Mouse (Mus musculus) CH12.LX (cell line): ENCODE data around the gene Trp53bp2. TPM values are rescaled to one million over a fixed set of nuclear protein-coding genes. Genes with fewer than 3 reads are reported as not detected.
A peak's percentile ranks its signal among the peaks of the same experiment; 100 is the strongest.

Source experiments
- DNase-seq: peaks from one replicate; pipeline ENCODE4 v3.0.0-alpha.2; 2013; ENCODE audit errors: extremely low read depth
- H3K27ac ChIP-seq: 2 replicates; pipeline ENCODE4 v1.5.1; 2012; ENCODE audit warnings: low read depth, mild to moderate bottlenecking, control low read depth, moderate library complexity; ENCODE audit not compliant: insufficient read depth
- H3K27me3 ChIP-seq: replicated peaks from 2 replicates; pipeline ENCODE3; 2012; ENCODE audit warnings: inconsistent platforms
- H3K36me3 ChIP-seq, 2 experiments: replicated peaks in 1 of 2; 2 replicates each; pipeline versions ENCODE3 to v1.6.1; 2012; ENCODE audit warnings: inconsistent platforms in 1 of 2, low read length in 1 of 2, mild to moderate bottlenecking in 1 of 2, mixed read lengths in 1 of 2, moderate library complexity in 1 of 2; ENCODE audit not compliant: control insufficient read depth in 1 of 2, insufficient read depth in 1 of 2
- H3K4me1 ChIP-seq, 2 experiments: 2 replicates each; pipeline ENCODE4 v1.6.1; 2012; ENCODE audit warnings: inconsistent platforms in 1 of 2, moderate library complexity in 1 of 2; ENCODE audit not compliant: insufficient read depth in 2 of 2, control insufficient read depth in 1 of 2
- H3K4me2 ChIP-seq: 2 replicates; pipeline ENCODE4 v1.6.1; 2012; ENCODE audit warnings: low read depth, mild to moderate bottlenecking, control low read depth; ENCODE audit not compliant: poor library complexity, insufficient read depth, severe bottlenecking
- H3K4me3 ChIP-seq, 3 experiments: fragments of 150-350 bp in 1 of 3; sonication (generic) in 1 of 3; replicated peaks in 1 of 3; 2 replicates each; pipeline versions ENCODE3 to v1.5.1; 2011 to 2012; ENCODE audit warnings: low read depth in 2 of 3, low read length in 2 of 3, mild to moderate bottlenecking in 2 of 3, moderate library complexity in 2 of 3, control low read depth in 1 of 3, improper control_type of control experiment in 1 of 3, inconsistent platforms in 1 of 3, mixed read lengths in 1 of 3; ENCODE audit not compliant: poor library complexity in 1 of 3
- H3K79me2 ChIP-seq: replicated peaks from 2 replicates; pipeline ENCODE4 v1.6.1; 2012; ENCODE audit warnings: mild to moderate bottlenecking, moderate library complexity; ENCODE audit not compliant: control insufficient read depth, poor library complexity, insufficient read depth, severe bottlenecking; ENCODE audit errors: extremely low read depth
- H3K9ac ChIP-seq: 2 replicates; pipeline ENCODE4 v1.6.1; 2012; ENCODE audit warnings: low read depth, mild to moderate bottlenecking, control low read depth, moderate library complexity; ENCODE audit not compliant: insufficient read depth
- H3K9me3 ChIP-seq: replicated peaks from 2 replicates; pipeline ENCODE3; 2012; ENCODE audit warnings: low read length, inconsistent platforms, mixed read lengths
- BHLHE40 ChIP-seq: IDR thresholded peaks from 2 replicates; pipeline ENCODE4 v1.6.1; 2011; ENCODE audit warnings: mild to moderate bottlenecking, low read depth, low read length, improper control_type of control experiment
- CHD2 ChIP-seq: IDR thresholded peaks from 2 replicates; pipeline ENCODE4 v1.6.1; 2011; ENCODE audit warnings: low read length, improper control_type of control experiment
- CTCF ChIP-seq, 2 experiments: IDR thresholded peaks in 1 of 2; conservative IDR thresholded peaks in 1 of 2; 2 replicates each; pipeline ENCODE4 v1.5.1; 2011 to 2012; ENCODE audit warnings: low read depth in 2 of 2, low read length in 2 of 2, improper control_type of control experiment in 1 of 2, inconsistent platforms in 1 of 2, mild to moderate bottlenecking in 1 of 2, moderate library complexity in 1 of 2
- E2F4 ChIP-seq: IDR thresholded peaks from 2 replicates; pipeline ENCODE4 v1.6.1; 2011; ENCODE audit warnings: low read depth, low read length, improper control_type of control experiment; ENCODE audit not compliant: insufficient replicate concordance
- ELF1 ChIP-seq: IDR thresholded peaks from 2 replicates; pipeline ENCODE4 v1.6.1; 2014; ENCODE audit warnings: low read depth, mild to moderate bottlenecking, inconsistent platforms, low read length, improper control_type of control experiment
- GABPA ChIP-seq: IDR thresholded peaks from 2 replicates; pipeline ENCODE4 v1.6.1; 2012; ENCODE audit warnings: low read depth, low read length, improper control_type of control experiment, inconsistent platforms; ENCODE audit not compliant: insufficient replicate concordance
- HCFC1 ChIP-seq: IDR thresholded peaks from 2 replicates; pipeline ENCODE4 v1.6.1; 2012; ENCODE audit warnings: low read depth, mild to moderate bottlenecking, inconsistent platforms, low read length, improper control_type of control experiment
- JUN ChIP-seq: IDR thresholded peaks from 2 replicates; pipeline ENCODE4 v1.6.1; 2011; ENCODE audit warnings: low read depth, mild to moderate bottlenecking, low read length, improper control_type of control experiment, moderate library complexity; ENCODE audit not compliant: insufficient read depth
- JUND ChIP-seq: conservative IDR thresholded peaks from 2 replicates; pipeline ENCODE4 v1.6.1; 2011; ENCODE audit warnings: low read depth, low read length, improper control_type of control experiment
- MAFK ChIP-seq: IDR thresholded peaks from 2 replicates; pipeline ENCODE4 v1.6.1; 2011; ENCODE audit warnings: low read length, improper control_type of control experiment; ENCODE audit not compliant: insufficient replicate concordance
- MAZ ChIP-seq: IDR thresholded peaks from 2 replicates; pipeline ENCODE4 v1.6.1; 2012; ENCODE audit warnings: low read depth, mild to moderate bottlenecking, inconsistent platforms, low read length, improper control_type of control experiment, moderate library complexity
- MEF2A ChIP-seq: IDR thresholded peaks from 2 replicates; pipeline ENCODE4 v1.6.1; 2014; ENCODE audit warnings: low read depth, mild to moderate bottlenecking, inconsistent platforms, low read length, improper control_type of control experiment, borderline replicate concordance
- MXI1 ChIP-seq: IDR thresholded peaks from 2 replicates; pipeline ENCODE4 v1.6.1; 2011; ENCODE audit warnings: mild to moderate bottlenecking, low read depth, low read length, improper control_type of control experiment
- MYC ChIP-seq: IDR thresholded peaks from 2 replicates; pipeline ENCODE4 v1.6.1; 2011; ENCODE audit warnings: low read depth, mild to moderate bottlenecking, improper control_type of control experiment, low read length
- NELFE ChIP-seq: IDR thresholded peaks from 2 replicates; pipeline ENCODE4 v1.6.1; 2011; ENCODE audit warnings: low read depth, low read length, improper control_type of control experiment
- NRF1 ChIP-seq: IDR thresholded peaks from 2 replicates; pipeline ENCODE4 v1.6.1; 2014; ENCODE audit warnings: low read depth, mild to moderate bottlenecking, inconsistent platforms, low read length, improper control_type of control experiment, moderate library complexity
- PAX5 ChIP-seq: IDR thresholded peaks from 2 replicates; pipeline ENCODE4 v1.6.1; 2012; ENCODE audit warnings: low read length, inconsistent platforms, mixed read lengths
- POLR2A ChIP-seq: IDR thresholded peaks from 2 replicates; pipeline ENCODE4 v1.6.1; 2011; ENCODE audit warnings: low read depth, mild to moderate bottlenecking, improper control_type of control experiment, low read length
- RAD21 ChIP-seq: IDR thresholded peaks from 2 replicates; pipeline ENCODE4 v1.6.1; 2011; ENCODE audit warnings: low read depth, mild to moderate bottlenecking, low read length, improper control_type of control experiment, moderate library complexity
- RCOR1 ChIP-seq: conservative IDR thresholded peaks from 2 replicates; pipeline ENCODE4 v1.6.1; 2012; ENCODE audit warnings: low read depth, mild to moderate bottlenecking, inconsistent platforms, low read length, improper control_type of control experiment
- SMC3 ChIP-seq: IDR thresholded peaks from 2 replicates; pipeline ENCODE4 v1.6.1; 2011; ENCODE audit warnings: low read depth, low read length, improper control_type of control experiment
- TBP ChIP-seq: conservative IDR thresholded peaks from 2 replicates; pipeline ENCODE4 v1.6.1; 2011; ENCODE audit warnings: low read depth, low read length, improper control_type of control experiment
- TCF12 ChIP-seq: IDR thresholded peaks from 2 replicates; pipeline ENCODE4 v1.6.1; 2014; ENCODE audit warnings: low read depth, mild to moderate bottlenecking, inconsistent platforms, low read length, improper control_type of control experiment
- USF1 ChIP-seq: IDR thresholded peaks from 2 replicates; pipeline ENCODE4 v1.6.1; 2014; ENCODE audit warnings: low read depth, mild to moderate bottlenecking, inconsistent platforms, low read length, improper control_type of control experiment
- ZC3H11A ChIP-seq: IDR thresholded peaks from 2 replicates; pipeline ENCODE4 v1.6.1; 2012; ENCODE audit warnings: low read depth, mild to moderate bottlenecking, inconsistent platforms, low read length, improper control_type of control experiment
- ZKSCAN1 ChIP-seq: IDR thresholded peaks from 2 replicates; pipeline ENCODE4 v1.6.1; 2012; ENCODE audit warnings: low read depth, inconsistent platforms, low read length, improper control_type of control experiment, borderline replicate concordance
- ZMIZ1 ChIP-seq: IDR thresholded peaks from 2 replicates; pipeline ENCODE4 v1.6.1; 2012; ENCODE audit warnings: low read depth, mild to moderate bottlenecking, inconsistent platforms, low read length, improper control_type of control experiment
- ZNF384 ChIP-seq: IDR thresholded peaks from 2 replicates; pipeline ENCODE4 v1.6.1; 2012; ENCODE audit warnings: low read depth, low read length, improper control_type of control experiment, inconsistent platforms
- dilution Hi-C: fragments of 300-500 bp; cut with MboI; formaldehyde crosslinking; loops from 2 replicates; pipeline ENCODE4 v1.14.3; 2020; ENCODE audit warnings: low sequenced_read_pairs; ENCODE audit not compliant: extremely low pct_unique_long_range_greater_than_20kb, extremely low pct_ligation_motif_present
- in situ Hi-C: fragments of 300-500 bp; cut with MboI; formaldehyde crosslinking; loops from 3 replicates; pipeline ENCODE4 v1.14.3; 2019; ENCODE audit warnings: low sequenced_read_pairs, low pct_ligation_motif_present, low pct_unique_long_range_greater_than_20kb, mixed read lengths
- polyA plus RNA-seq: library from polyadenylated mRNA; unstranded; fragments of >175 nt; gene quantifications from 2 replicates; pipeline ENCODE4 v1.2.1, GENCODE M21; 2012; ENCODE audit warnings: low read depth; ENCODE audit not compliant: insufficient read length
- total RNA-seq, 2 experiments: library from RNA; depleted of rRNA; stranded (reverse); fragments of 300-350 nt in 1 of 2; fragments of >200 nt in 1 of 2; gene quantifications; 2 replicates each; pipeline ENCODE4 v1.2.3; 2012 to 2014

Trp53bp2 gene
- total RNA-seq (2012; rRNA removed) (2.6 and 2.9 TPM in 2 replicates), total RNA-seq (2014; rRNA removed) (1.4 and 1.8 TPM in 2 replicates), polyA plus RNA-seq (4.7 and 4.8 TPM in 2 replicates)

DNA sequence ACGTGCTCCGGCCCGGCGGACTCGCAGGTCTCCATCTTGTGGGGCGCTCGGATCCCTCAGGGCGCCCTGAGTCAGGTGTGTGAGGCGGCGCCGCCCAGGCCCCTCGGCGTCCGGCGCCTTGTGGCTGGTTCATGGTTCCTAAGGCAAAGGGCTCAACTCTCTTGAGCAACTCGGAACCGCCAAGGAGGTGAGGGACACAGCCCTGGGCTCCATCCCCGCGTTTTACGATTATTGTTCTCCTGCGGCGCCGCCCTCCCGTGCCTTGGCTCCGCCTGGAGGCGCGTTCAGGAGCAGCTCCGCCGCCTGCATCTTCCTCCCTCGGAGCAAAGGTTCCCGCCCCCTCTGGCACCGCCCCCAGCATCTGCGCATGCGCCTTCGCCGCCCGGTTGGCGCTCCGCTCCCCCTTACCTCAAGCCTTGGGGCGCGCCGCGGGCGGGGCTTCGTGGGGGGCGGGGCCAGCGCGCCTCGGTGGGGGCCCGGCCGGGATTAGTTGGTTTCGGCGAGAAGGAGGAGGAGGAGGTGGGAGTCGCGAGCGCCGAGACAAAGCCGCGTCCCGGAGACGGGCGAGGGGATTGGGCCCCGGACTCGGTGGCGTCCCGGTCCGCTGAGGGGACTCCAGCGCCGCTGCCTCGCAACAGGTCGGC is at the start of gene Trp53bp2:
TSS of gene Trp53bp2 (plus strand) at position 489 of the 644 bp plus-strand sequence.
- Histone ChIP-seq H3K36me3 (no peaks in the 10 kb centered on the region), H3K79me2 (peaks cover under 1% of the 10 kb centered on the region; the same call in 1 of the 2 replicates), H3K4me2 (peak within 1 kb of the TSS; percentile 94), H3K4me1 (peaks cover 9 to 21% of the 10 kb centered on the region in 2 experiments), H3K27ac (no peak within 1 kb of the TSS), H3K9me3 (no peaks in the 10 kb centered on the region), H3K9ac (peak within 1 kb of the TSS; percentile 90), H3K27me3 (peaks cover 2% of the 10 kb centered on the region), H3K4me3 (peak within 1 kb of the TSS; percentile 62 to 93 (median 73))
- dilution Hi-C loops, result no loop called here
- in situ Hi-C loops, result no loop called here
- TF ChIP-seq E2F4, result 0 out of 2 replicates have a peak, but pooled peaks have one; percentile 37
- no peak for TF ChIP-seq SMC3
- no peak for TF ChIP-seq ZC3H11A
- peak; percentile 45 for TF ChIP-seq ZMIZ1
- TF ChIP-seq MXI1, result no peak; the same call in 1 of the 2 replicates
- TF ChIP-seq RAD21, result no peak
- TF ChIP-seq CHD2, result no peak
- no peak for TF ChIP-seq USF1
- peak in 1 of 2 experiments; percentile 29; a peak in 2 of 4 replicates for TF ChIP-seq CTCF (conservative IDR thresholded peaks at IDR 0.05 in 1 of 2, IDR thresholded peaks at IDR 0.05 in 1 of 2; ENCODE audit: low read depth in 2 of 2, low read length in 2 of 2)
- TF ChIP-seq GABPA, result no peak
- TF ChIP-seq MYC, result no peak
- no peak for TF ChIP-seq TBP
- 0 out of 2 replicates have a peak, but pooled peaks have one; percentile 15 for TF ChIP-seq BHLHE40
- TF ChIP-seq RCOR1, result no peak
- TF ChIP-seq ZNF384, result no peak
- no peak for TF ChIP-seq JUND
- TF ChIP-seq NELFE, result peak; percentile 66; the same call in 1 of the 2 replicates
- no peak for TF ChIP-seq PAX5
- TF ChIP-seq JUN, result no peak
- no peak for TF ChIP-seq MAFK
- peak; percentile 76 for TF ChIP-seq MAZ
- TF ChIP-seq POLR2A, result peak; percentile 83
- no peak for TF ChIP-seq HCFC1
- TF ChIP-seq ZKSCAN1, result no peak
- TF ChIP-seq MEF2A, result no peak
- TF ChIP-seq NRF1, result peak; percentile 90
- peak; percentile 56 for TF ChIP-seq TCF12
- peak; percentile 59 for TF ChIP-seq ELF1
- DNase-seq, result peak; percentile 94
